Mouse (Mus musculus) C2C12 (cell line): ENCODE measurements around the gene Rbpj. TPM values are rescaled to one million over a fixed set of nuclear protein-coding genes. Genes with fewer than 3 reads are reported as not detected.

ENCODE experiments used
- H3K27me3 ChIP-seq: one replicate; pipeline ENCODE4 v1.6.1; 2011; ENCODE audit not compliant: control insufficient read depth, insufficient read depth, insufficient read length
- H3K36me3 ChIP-seq: one replicate; pipeline ENCODE4 v1.6.1; 2011; ENCODE audit not compliant: control insufficient read depth, insufficient read depth
- H3K4me3 ChIP-seq: one replicate; pipeline ENCODE4 v1.5.1; 2011; ENCODE audit warnings: mild to moderate bottlenecking, control low read depth; ENCODE audit not compliant: poor library complexity, insufficient read depth, severe bottlenecking
- H3K79me2 ChIP-seq: one replicate; pipeline ENCODE4 v1.6.1; 2011; ENCODE audit not compliant: control insufficient read depth, insufficient read depth
- H3K79me3 ChIP-seq: one replicate; pipeline ENCODE4 v1.6.1; 2011; ENCODE audit warnings: low read depth, control low read depth
- H3ac ChIP-seq: one replicate; pipeline ENCODE3; 2011; ENCODE audit warnings: low read depth; ENCODE audit not compliant: control insufficient read depth, insufficient read length
- CEBPB ChIP-seq: IDR thresholded peaks from one replicate; pipeline ENCODE4 v1.6.1; 2011; ENCODE audit warnings: low read depth, mild to moderate bottlenecking, control low read depth, moderate library complexity
- CTCF ChIP-seq: IDR thresholded peaks from one replicate; pipeline ENCODE4 v1.5.1; 2011; ENCODE audit not compliant: control insufficient read depth, insufficient read depth, insufficient read length
- FOSL1 ChIP-seq: IDR thresholded peaks from one replicate; pipeline ENCODE4 v1.8.0; 2011; ENCODE audit warnings: mild to moderate bottlenecking, low read length; ENCODE audit not compliant: poor library complexity, insufficient read depth, severe bottlenecking
- MAX ChIP-seq: IDR thresholded peaks from one replicate; pipeline ENCODE4 v1.6.1; 2011; ENCODE audit warnings: mild to moderate bottlenecking, control low read depth
- MYOD1 ChIP-seq: IDR thresholded peaks from one replicate; pipeline ENCODE4 v1.6.1; 2011; ENCODE audit warnings: low read depth; ENCODE audit not compliant: control insufficient read depth, insufficient read length
- MYOG ChIP-seq: IDR thresholded peaks from one replicate; pipeline ENCODE4 v1.6.1; 2011; ENCODE audit not compliant: control insufficient read depth, insufficient read length; ENCODE audit errors: extremely low read depth
- USF1 ChIP-seq: IDR thresholded peaks from one replicate; pipeline ENCODE4 v1.6.1; 2011; ENCODE audit warnings: low read depth, mild to moderate bottlenecking, control low read depth, moderate library complexity
- polyA plus RNA-seq: library from polyadenylated mRNA; unstranded; fragments of >200 nt; fragmentation: generic; extraction: Trizol; gene quantifications from one replicate; pipeline ENCODE4 v1.2.1, GENCODE M21; 2012; ENCODE audit warnings: missing spikeins

The Rbpj gene
- polyA plus RNA-seq, 1 experiment = 8.1 TPM

GRCm38 (mm10) chr5:53529846-53530245 lies 63.9 kb downstream of the Rbpj start:
- no peaks in the 10 kb centered on the region for H3K36me3 ChIP-seq
- TF ChIP-seq CTCF = no peak
- no peak for TF ChIP-seq USF1
- no peak for TF ChIP-seq CEBPB
- no peak for TF ChIP-seq MYOD1
- no peak for TF ChIP-seq FOSL1

DNA sequence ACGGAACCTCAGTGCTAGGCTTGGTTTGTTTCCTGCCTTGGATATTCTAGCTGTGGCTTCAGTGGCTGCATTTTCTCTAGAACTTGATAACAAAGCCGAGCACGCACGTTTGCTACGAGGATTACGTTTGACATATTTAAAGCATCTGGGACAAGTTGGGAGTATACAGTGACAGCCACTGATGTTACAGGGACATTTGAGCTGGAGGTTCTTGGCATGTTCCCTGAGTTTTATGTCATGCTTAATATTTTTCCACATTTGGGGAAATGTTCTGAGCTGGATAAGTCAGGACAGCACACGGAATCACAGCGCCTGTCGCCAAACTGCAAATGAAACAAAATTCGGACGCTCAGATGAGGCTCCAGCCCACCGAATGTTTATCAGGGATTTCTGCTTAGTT lies 69.1 kb downstream of the Rbpj start:
- Histone ChIP-seq H3K79me2 (no peaks in the 10 kb centered on the region), H3K4me3 (no peak overlapping the region), H3K79me3 (no peaks in the 10 kb centered on the region), H3ac (no peak overlapping the region), H3K27me3 (no peaks in the 10 kb centered on the region), H3K36me3 (no peaks in the 10 kb centered on the region)
- TF ChIP-seq FOSL1 (no peak), CEBPB (no peak), MYOD1 (no peak), CTCF (no peak), MYOG (no peak), USF1 (no peak), MAX (no peak)

More at GRCm38 (mm10) chr5:53529846-53530245, 63.9 kb downstream of the Rbpj start:
- H3ac ChIP-seq = no peak overlapping the region
- H3K79me3 ChIP-seq = no peaks in the 10 kb centered on the region
- H3K4me3 ChIP-seq = no peak overlapping the region
- no peaks in the 10 kb centered on the region for H3K79me2 ChIP-seq
- no peaks in the 10 kb centered on the region for H3K27me3 ChIP-seq

- Histone ChIP-seq H3K27me3 (no peaks in the 10 kb centered on the region), H3K36me3 (no peaks in the 10 kb centered on the region), H3K79me2 (no peaks in the 10 kb centered on the region), H3K79me3 (no peaks in the 10 kb centered on the region), H3K4me3 (no peak overlapping the region), H3ac (no peak overlapping the region)
- TF ChIP-seq CTCF = no peak
- peak; percentile 94 for TF ChIP-seq MAX
- TF ChIP-seq CEBPB = peak; percentile 82
Observed at GRCm38 (mm10) chr5:53536635-53537554, 70.9 kb downstream of the Rbpj start.

DNA sequence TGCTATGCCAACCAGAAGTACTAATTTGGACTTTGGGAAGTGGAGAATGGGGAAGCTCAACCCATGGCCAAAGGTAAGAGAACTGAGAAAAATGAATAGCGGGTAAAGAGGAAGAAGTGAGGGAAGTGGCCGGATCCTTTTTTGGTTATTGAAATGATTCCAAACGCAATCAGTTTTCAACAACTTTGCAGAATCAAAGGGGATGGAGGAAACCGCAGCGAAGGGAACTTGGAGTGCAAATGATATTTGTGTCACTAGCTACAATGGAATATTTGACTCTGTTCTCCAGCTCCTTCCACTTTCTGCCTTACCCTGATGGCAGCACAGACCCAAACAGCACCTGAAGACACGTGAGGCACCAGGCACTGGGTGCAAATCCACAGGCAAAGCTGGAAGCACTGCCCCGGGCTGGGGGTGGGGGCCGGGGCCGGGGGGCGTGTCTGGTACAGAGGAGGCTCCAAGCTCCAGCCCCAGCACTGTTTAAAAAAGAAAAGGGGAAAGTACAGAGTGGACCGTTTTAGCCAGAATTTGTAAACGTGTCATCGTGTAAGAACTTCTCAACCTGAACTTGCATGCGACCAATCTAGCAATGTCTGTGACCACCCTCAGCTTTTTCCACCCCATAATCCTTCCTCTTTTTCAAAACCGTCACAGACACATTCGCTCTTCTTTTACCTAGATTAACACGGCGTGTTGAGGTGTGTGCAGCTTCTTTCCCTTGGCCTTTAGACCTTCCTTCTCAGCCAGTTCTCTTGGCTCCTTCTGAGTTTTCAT lies 74.1 kb downstream of the Rbpj start:
- no peak for TF ChIP-seq CEBPB
- Histone ChIP-seq H3ac (no peak overlapping the region), H3K79me3 (no peaks in the 10 kb centered on the region), H3K79me2 (no peaks in the 10 kb centered on the region), H3K27me3 (no peaks in the 10 kb centered on the region), H3K36me3 (no peaks in the 10 kb centered on the region), H3K4me3 (no peak overlapping the region)

- Histone ChIP-seq H3K36me3 (no peaks in the 10 kb centered on the region), H3K27me3 (no peaks in the 10 kb centered on the region), H3K79me2 (no peaks in the 10 kb centered on the region), H3K79me3 (no peaks in the 10 kb centered on the region), H3K4me3 (no peak overlapping the region), H3ac (no peak overlapping the region)
- TF ChIP-seq MYOD1 (no peak), CTCF (no peak), MYOG (no peak), MAX (no peak), CEBPB (no peak), FOSL1 (no peak), USF1 (no peak)
Observed at GRCm38 (mm10) chr5:53542073-53542472, 76.1 kb downstream of the Rbpj start.

GRCm38 (mm10) chr5:53543399-53543798 lies 77.4 kb downstream of the Rbpj start:
- TF ChIP-seq CTCF (no peak), MAX (no peak), MYOD1 (no peak), CEBPB (no peak), USF1 (no peak), MYOG (no peak), FOSL1 (no peak)
- Histone ChIP-seq H3K36me3 (no peaks in the 10 kb centered on the region), H3K79me2 (no peaks in the 10 kb centered on the region), H3K27me3 (no peaks in the 10 kb centered on the region), H3K4me3 (no peak overlapping the region), H3K79me3 (no peaks in the 10 kb centered on the region), H3ac (no peak overlapping the region)
